Mouse (Mus musculus) MEL (cell line): ENCODE measurements around the gene Ppp1r11. TPM values are rescaled to one million over a fixed set of nuclear protein-coding genes. Genes with fewer than 3 reads are reported as not detected.

Source experiments
- DNase-seq: peaks from one replicate; pipeline ENCODE4 v3.0.0; 2011; ENCODE audit warnings: low read depth, low spot score
- H3K27ac ChIP-seq: 2 replicates; pipeline ENCODE4 v1.5.1; 2012; ENCODE audit warnings: low read depth, mild to moderate bottlenecking, control low read depth, low read length, moderate library complexity; ENCODE audit not compliant: control insufficient read depth
- H3K27me3 ChIP-seq, 2 experiments: fragments of 150-350 bp in 1 of 2; sonication (generic) in 1 of 2; 2 replicates each; pipeline ENCODE4 v1.6.1; 2012; ENCODE audit warnings: low read length in 2 of 2, mild to moderate bottlenecking in 2 of 2, improper control_type of control experiment in 1 of 2, moderate library complexity in 1 of 2; ENCODE audit not compliant: insufficient read depth in 2 of 2, control insufficient read depth in 1 of 2
- H3K36me3 ChIP-seq, 2 experiments: 2 replicates each; pipeline ENCODE4 v1.6.1; 2012 to 2014; ENCODE audit warnings: low read length in 2 of 2, improper control_type of control experiment in 1 of 2, inconsistent platforms in 1 of 2, mild to moderate bottlenecking in 1 of 2; ENCODE audit not compliant: insufficient read depth in 2 of 2, control insufficient read depth in 1 of 2
- H3K4me1 ChIP-seq, 2 experiments: fragments of 150-350 bp in 1 of 2; sonication (generic) in 1 of 2; 2 replicates each; pipeline ENCODE4 v1.6.1; 2012; ENCODE audit warnings: low read length in 2 of 2, improper control_type of control experiment in 1 of 2, mild to moderate bottlenecking in 1 of 2; ENCODE audit not compliant: insufficient read depth in 2 of 2, control insufficient read depth in 1 of 2
- H3K4me3 ChIP-seq, 2 experiments: fragments of 150-350 bp in 1 of 2; sonication (generic) in 1 of 2; 2 replicates each; pipeline ENCODE4 v1.5.1; 2012; ENCODE audit warnings: low read depth in 2 of 2, low read length in 2 of 2, mild to moderate bottlenecking in 2 of 2, moderate library complexity in 2 of 2, control low read depth in 1 of 2, improper control_type of control experiment in 1 of 2; ENCODE audit not compliant: control insufficient read depth in 1 of 2, insufficient read depth in 1 of 2
- H3K79me2 ChIP-seq: 2 replicates; pipeline ENCODE4 v1.6.1; 2012; ENCODE audit warnings: mild to moderate bottlenecking, low read length, moderate library complexity; ENCODE audit not compliant: control insufficient read depth, poor library complexity, insufficient read depth
- H3K9ac ChIP-seq: 2 replicates; pipeline ENCODE4 v1.6.1; 2012; ENCODE audit warnings: low read depth, mild to moderate bottlenecking, control low read depth, low read length, moderate library complexity; ENCODE audit not compliant: control insufficient read depth, poor library complexity, severe bottlenecking
- H3K9me3 ChIP-seq: fragments of 150-350 bp; sonication (generic); replicated peaks from 2 replicates; pipeline ENCODE4 v1.6.1; 2012; ENCODE audit warnings: mild to moderate bottlenecking, low read length, improper control_type of control experiment, moderate library complexity; ENCODE audit not compliant: insufficient read depth
- CHD2 ChIP-seq: IDR thresholded peaks from 2 replicates; pipeline ENCODE4 v1.6.1; 2011; ENCODE audit warnings: low read length, improper control_type of control experiment
- CTCF ChIP-seq, 3 experiments: IDR thresholded peaks in 2 of 3; conservative IDR thresholded peaks in 1 of 3; 2 replicates each; pipeline ENCODE4 v1.5.1; 2011 to 2012; ENCODE audit warnings: low read length in 3 of 3, low read depth in 2 of 3, mild to moderate bottlenecking in 2 of 3, improper control_type of control experiment in 1 of 3, inconsistent platforms in 1 of 3, mixed read lengths in 1 of 3, moderate library complexity in 1 of 3; ENCODE audit not compliant: control insufficient read depth in 1 of 3, insufficient read depth in 1 of 3, poor library complexity in 1 of 3, severe bottlenecking in 1 of 3
- EP300 ChIP-seq, 2 experiments: IDR thresholded peaks; 2 replicates each; pipeline ENCODE4 v1.6.1; 2011; ENCODE audit warnings: improper control_type of control experiment in 2 of 2, low read length in 2 of 2, low read depth in 1 of 2, mild to moderate bottlenecking in 1 of 2
- ETS1 ChIP-seq: IDR thresholded peaks from 2 replicates; pipeline ENCODE4 v1.6.1; 2012; ENCODE audit warnings: low read depth, mild to moderate bottlenecking, inconsistent platforms, low read length, improper control_type of control experiment, moderate library complexity
- MAFK ChIP-seq: IDR thresholded peaks from 2 replicates; pipeline ENCODE4 v1.6.1; 2011; ENCODE audit warnings: low read depth, mild to moderate bottlenecking, low read length, improper control_type of control experiment, borderline replicate concordance
- MAX ChIP-seq: IDR thresholded peaks from 2 replicates; pipeline ENCODE4 v1.6.1; 2011; ENCODE audit warnings: low read length, improper control_type of control experiment
- MYB ChIP-seq: IDR thresholded peaks from 2 replicates; pipeline ENCODE4 v1.6.1; 2011; ENCODE audit warnings: mild to moderate bottlenecking, low read depth, low read length, improper control_type of control experiment
- MYC ChIP-seq: IDR thresholded peaks from 2 replicates; pipeline ENCODE4 v1.6.1; 2011; ENCODE audit warnings: low read depth, mild to moderate bottlenecking, low read length, improper control_type of control experiment, moderate library complexity
- POLR2AphosphoS2 ChIP-seq: IDR thresholded peaks from 2 replicates; pipeline ENCODE4 v1.6.1; 2011; ENCODE audit warnings: low read length, improper control_type of control experiment
- RCOR1 ChIP-seq: IDR thresholded peaks from 2 replicates; pipeline ENCODE4 v1.6.1; 2012; ENCODE audit warnings: low read depth, mild to moderate bottlenecking, inconsistent platforms, low read length, improper control_type of control experiment
- TCF12 ChIP-seq: IDR thresholded peaks from 2 replicates; pipeline ENCODE4 v1.6.1; 2014; ENCODE audit warnings: low read depth, mild to moderate bottlenecking, inconsistent platforms, low read length, improper control_type of control experiment, moderate library complexity
- UBTF ChIP-seq: IDR thresholded peaks from 2 replicates; pipeline ENCODE4 v1.6.1; 2012; ENCODE audit warnings: low read depth, mild to moderate bottlenecking, inconsistent platforms, low read length, improper control_type of control experiment, moderate library complexity, borderline replicate concordance; ENCODE audit not compliant: insufficient read depth
- ZC3H11A ChIP-seq: IDR thresholded peaks from 2 replicates; pipeline ENCODE4 v1.6.1; 2012; ENCODE audit warnings: low read depth, mild to moderate bottlenecking, inconsistent platforms, low read length, improper control_type of control experiment
- ZKSCAN1 ChIP-seq: IDR thresholded peaks from 2 replicates; pipeline ENCODE4 v1.6.1; 2012; ENCODE audit warnings: low read depth, mild to moderate bottlenecking, inconsistent platforms, low read length, improper control_type of control experiment, moderate library complexity
- ZMIZ1 ChIP-seq: IDR thresholded peaks from 2 replicates; pipeline ENCODE4 v1.6.1; 2012; ENCODE audit warnings: low read depth, mild to moderate bottlenecking, inconsistent platforms, low read length, improper control_type of control experiment, moderate library complexity
- polyA plus RNA-seq, 2 experiments: library from polyadenylated mRNA; stranded (reverse) in 1 of 2; unstranded in 1 of 2; fragments of >175 nt in 1 of 2; fragments of >200 nt in 1 of 2; gene quantifications; 2 replicates each; pipeline versions ENCODE4 v1.2.1 to v1.2.4; 2012; ENCODE audit warnings: low replicate concordance in 2 of 2, low read depth in 1 of 2; ENCODE audit not compliant: insufficient read length in 2 of 2, insufficient read depth in 1 of 2, missing spikeins in 1 of 2
- total RNA-seq: library from RNA; depleted of rRNA; stranded (reverse); fragments of 300-350 nt; gene quantifications from 2 replicates; pipeline ENCODE4 v1.2.3, GENCODE M21; 2012

Ppp1r11 gene
- total and polyA plus RNA-seq, 3 experiments, result 138 to 146 TPM; not detected in 1

GRCm38 (mm10) chr17:36949265-36949664 is 2.3 kb downstream of the Ppp1r11 start:
- Histone ChIP-seq H3K27ac (no peak overlapping the region), H3K9ac (no peak overlapping the region), H3K4me1 (no peaks in the 10 kb centered on the region), H3K36me3 (peaks cover 0 to 9% of the 10 kb centered on the region in 2 experiments; a peak in 2 of 4 replicates), H3K79me2 (peaks cover 15% of the 10 kb centered on the region), H3K27me3 (no peaks in the 10 kb centered on the region), H3K9me3 (no peaks in the 10 kb centered on the region)
- no peak for DNase-seq
- TF ChIP-seq UBTF (no peak), CHD2 (no peak), MAX (no peak), MAFK (no peak), EP300 (IDR thresholded peaks at IDR 0.05; ENCODE audit: low read depth in 1 of 2, low read length in 2 of 2) (no peak), POLR2AphosphoS2 (no peak), TCF12 (no peak)
- TF ChIP-seq, all 39 proteins: peak for 0
- no peak overlapping the region for H3K4me3 ChIP-seq

GRCm38 (mm10) chr17:36948286-36948685 is 3.3 kb downstream of the Ppp1r11 start:
- H3K36me3 ChIP-seq, result peaks cover 0 to 9% of the 10 kb centered on the region in 2 experiments; a peak in 2 of 4 replicates
- H3K9ac ChIP-seq, result no peak overlapping the region
- peaks cover 15% of the 10 kb centered on the region for H3K79me2 ChIP-seq
- no peaks in the 10 kb centered on the region for H3K4me1 ChIP-seq
- no peak overlapping the region for H3K4me3 ChIP-seq
- no peaks in the 10 kb centered on the region for H3K27me3 ChIP-seq
- H3K27ac ChIP-seq, result no peak overlapping the region
- H3K9me3 ChIP-seq, result no peaks in the 10 kb centered on the region
- TF ChIP-seq ZC3H11A, result no peak
- no peak for TF ChIP-seq UBTF
- TF ChIP-seq MYB, result no peak
- TF ChIP-seq POLR2AphosphoS2, result no peak
- TF ChIP-seq RCOR1, result no peak
- TF ChIP-seq EP300 (IDR thresholded peaks at IDR 0.05; ENCODE audit: low read depth in 1 of 2, low read length in 2 of 2), result no peak
- TF ChIP-seq MYC, result no peak
- TF ChIP-seq ZKSCAN1, result no peak
- no peak for TF ChIP-seq ETS1
- DNase-seq, result no peak

- H3K79me2 ChIP-seq, result peaks cover 15% of the 10 kb centered on the region
- no peak overlapping the region for H3K9ac ChIP-seq
- H3K4me3 ChIP-seq, result no peak overlapping the region
- no peaks in the 10 kb centered on the region for H3K9me3 ChIP-seq
- 0 out of 2 replicates have a peak, but pooled peaks have one; percentile 48 for TF ChIP-seq ZMIZ1
- TF ChIP-seq POLR2AphosphoS2, result peak; percentile 55; the same call in 1 of the 2 replicates
- TF ChIP-seq MAX, result no peak
- no peak for TF ChIP-seq CTCF (IDR thresholded peaks at IDR 0.05 in 2 of 3, conservative IDR thresholded peaks at IDR 0.05 in 1 of 3; ENCODE audit: control insufficient read depth in 1 of 3, insufficient read depth in 1 of 3, low read depth in 2 of 3, low read length in 3 of 3, poor library complexity in 1 of 3, severe bottlenecking in 1 of 3)
- no peaks in the 10 kb centered on the region for H3K27me3 ChIP-seq
- peaks cover 0 to 9% of the 10 kb centered on the region in 2 experiments; a peak in 2 of 4 replicates for H3K36me3 ChIP-seq
- H3K27ac ChIP-seq, result no peak overlapping the region
- H3K4me1 ChIP-seq, result no peaks in the 10 kb centered on the region
- no peak for DNase-seq
Observed at GRCm38 (mm10) chr17:36947051-36947819, 4.3 kb downstream of the Ppp1r11 start.
